In genomic region chr8:83917566-83917965, GRCm38 (mm10) we compare ENCODE assay signal across 31 mouse cellular contexts. TPM values are rescaled to one million over a fixed set of nuclear protein-coding genes. Genes with fewer than 3 reads are reported as not detected.
A peak's percentile ranks its signal among the peaks of the same experiment; 100 is the strongest.
DNase-seq lines count a peak whose midpoint lies in the region; ATAC-seq lines count a peak whose summit lies in the region.
"Had no signal": no experiment of that assay in that cellular context is flagged by ENCODE, and none has a peak within 500 bp of the region (broad histone marks: within the 10 kb centered on the region; RNA-seq: fewer than 3 reads in every experiment).

No protein-coding gene starts in this region.

- no peaks in the 10 kb centered on the region for H3K9me3 ChIP-seq in heart, embryonic 13.5 days
- no peaks in the 10 kb centered on the region for H3K9me3 ChIP-seq in megakaryocyte, embryonic 14.5 days
- no peaks in the 10 kb centered on the region for H3K9me3 ChIP-seq in forebrain, embryonic 10.5 days
- H3K9me3 ChIP-seq: embryonic facial prominence, embryonic 10.5 days; embryonic facial prominence, embryonic 15.5 days; G1E; heart, embryonic 10.5 days; intestine, embryonic 15.5 days; limb, embryonic 12.5 days; liver, embryonic 15.5 days; neural tube, embryonic 15.5 days; stomach, embryonic 15.5 days had no signal

- no peak for DNase-seq in heart, postnatal 25 days (ENCODE audit: low spot score)
- peak; percentile 81 for DNase-seq in adrenal gland, adult 2 months
- DNase-seq in adrenal gland, postnatal 25 days: peak; percentile 46
- no peak for DNase-seq in embryo, embryonic 9.5 days (ENCODE audit: extremely low spot score)
- no peak for DNase-seq in forebrain, embryonic 10.5 days (ENCODE audit: extremely low spot score, low spot score)
- DNase-seq: cerebellum, adult 11-12 months; cerebellum, postnatal 10 days; gastrocnemius, postnatal 14 days; heart, postnatal 14 days; kidney, postnatal 14 days; lung, embryonic 14.5 days; midbrain, embryonic 14.5 days; thymus, adult 2 months; thymus, postnatal 36 days had no signal

- no peaks in the 10 kb centered on the region for H3K27me3 ChIP-seq in heart, embryonic 13.5 days (replicated peaks)
- no peaks in the 10 kb centered on the region for H3K27me3 ChIP-seq in megakaryocyte, embryonic 14.5 days (replicated peaks)
- no peaks in the 10 kb centered on the region for H3K27me3 ChIP-seq in forebrain, embryonic 10.5 days (ENCODE audit: poor library complexity, severe bottlenecking)
- H3K27me3 ChIP-seq: embryonic facial prominence, embryonic 15.5 days; intestine, embryonic 15.5 days; limb, embryonic 12.5 days; liver, embryonic 15.5 days; neural tube, embryonic 15.5 days; stomach, embryonic 15.5 days had no signal

- 0 out of 2 replicates have a peak overlapping the region, but pooled peaks have one; percentile 8 for H3K9ac ChIP-seq in heart, embryonic 13.5 days
- H3K9ac ChIP-seq: embryonic facial prominence, embryonic 15.5 days; intestine, embryonic 15.5 days; limb, embryonic 12.5 days; liver, embryonic 15.5 days; lung, embryonic 14.5 days; neural tube, embryonic 15.5 days; stomach, embryonic 15.5 days had no signal

- H3K4me2 ChIP-seq in heart, embryonic 13.5 days: no peak overlapping the region
- H3K4me2 ChIP-seq: embryonic facial prominence, embryonic 15.5 days; intestine, embryonic 15.5 days; limb, embryonic 12.5 days; liver, embryonic 15.5 days; lung, embryonic 14.5 days; neural tube, embryonic 15.5 days; stomach, embryonic 15.5 days had no signal

- no peak overlapping the region for H3K4me3 ChIP-seq in heart, embryonic 13.5 days
- peak overlapping the region; percentile 0 for H3K4me3 ChIP-seq in megakaryocyte, embryonic 14.5 days (replicated peaks)
- no peak overlapping the region for H3K4me3 ChIP-seq in forebrain, embryonic 10.5 days
- H3K4me3 ChIP-seq: embryonic facial prominence, embryonic 10.5 days; embryonic facial prominence, embryonic 15.5 days; heart, embryonic 10.5 days; intestine, embryonic 15.5 days; left cerebral cortex, adult 2 months; limb, embryonic 12.5 days; liver, embryonic 15.5 days; neural tube, embryonic 15.5 days; stomach, embryonic 15.5 days had no signal

- H3K36me3 ChIP-seq in heart, embryonic 13.5 days: peaks cover 39% of the 10 kb centered on the region
- H3K36me3 ChIP-seq in megakaryocyte, embryonic 14.5 days (replicated peaks; ENCODE audit: low read length): peaks cover 14% of the 10 kb centered on the region
- peaks cover 65% of the 10 kb centered on the region for H3K36me3 ChIP-seq in forebrain, embryonic 10.5 days (replicated peaks)
- H3K36me3 ChIP-seq: liver, embryonic 15.5 days had no signal

- H3K4me1 ChIP-seq in heart, embryonic 13.5 days: peaks cover 50% of the 10 kb centered on the region
- peaks cover 52% of the 10 kb centered on the region for H3K4me1 ChIP-seq in megakaryocyte, embryonic 14.5 days
- H3K4me1 ChIP-seq in forebrain, embryonic 10.5 days: peaks cover 13% of the 10 kb centered on the region

- H3K27ac ChIP-seq in heart, embryonic 13.5 days (replicated peaks): no peak overlapping the region
- H3K27ac ChIP-seq in forebrain, embryonic 10.5 days: no peak overlapping the region
- H3K27ac ChIP-seq: embryonic facial prominence, embryonic 10.5 days; embryonic facial prominence, embryonic 15.5 days; heart, embryonic 10.5 days; hindbrain, postnatal 0 days; intestine, embryonic 15.5 days; limb, embryonic 12.5 days; liver, embryonic 15.5 days; neural tube, embryonic 15.5 days; stomach, embryonic 15.5 days had no signal

- WGBS in heart, embryonic 13.5 days: 58% methylated on average over 6 of the region's 6 CpGs
- WGBS in forebrain, embryonic 10.5 days: 79% methylated on average over 6 of the region's 6 CpGs

- intact Hi-C loops in heart, postnatal 25 days (cut with DNase I): no loop called here

- ATAC-seq in heart, embryonic 13.5 days (ENCODE audit: extremely low read depth, insufficient number of reproducible peaks, low FRiP score, low TSS enrichment): no peak
- ATAC-seq in megakaryocyte, adult 5-6 weeks (ENCODE audit: poor library complexity, severe bottlenecking): no peak
- ATAC-seq: forebrain, embryonic 14.5 days; hindbrain, postnatal 0 days; intestine, embryonic 15.5 days had no signal

RNA-seq across cellular contexts. Expression of gene Adgrl1, which starts 17.7 kb away (rescaled TPM):
- 8.5 and 8.7 TPM in 2 replicates for polyA plus RNA-seq in heart, embryonic 13.5 days (2015; fragmentation: Nextera tagmentation; extraction: Ambion mirVana)
- 10 to 100 TPM; 12.7 to 17.8 TPM for total RNA-seq in heart, postnatal 25 days (2021)
- 6.8 and 10.5 TPM in 2 replicates for polyA plus RNA-seq in megakaryocyte, embryonic 14.5 days (2012; ENCODE audit: insufficient read depth, low replicate concordance)
- 2.4 and 3.6 TPM in 2 replicates for total RNA-seq in megakaryocyte, adult 5-6 weeks (2015)
- 1.7 TPM in 2 replicates for total RNA-seq in megakaryocyte, adult 5-6 weeks (2017)
- 10 to 100 TPM; 58.4 to 97.0 TPM for total RNA-seq in adrenal gland, adult 2 months (2021)
- polyA plus RNA-seq in adrenal gland, adult 2 months (2012; rRNA removed): 101 and 112 TPM in 2 replicates
- 73.5 and 114 TPM in 2 replicates for total RNA-seq in adrenal gland, postnatal 25 days (2021)
- polyA plus RNA-seq in forebrain, embryonic 10.5 days (2016; fragmentation: Nextera tagmentation; extraction: Ambion mirVana): 11.1 and 12.5 TPM in 2 replicates

RNA-seq across cellular contexts. Expression of gene Gm10644, which starts 37.4 kb away (rescaled TPM):
- polyA plus RNA-seq in heart, embryonic 13.5 days (2015; fragmentation: Nextera tagmentation; extraction: Ambion mirVana): 0.41 and 0.55 TPM in 2 replicates
- under 1 TPM; 0.61 to 0.70 TPM for total RNA-seq in heart, postnatal 25 days (2021)
- not detected in 2 replicates for polyA plus RNA-seq in megakaryocyte, embryonic 14.5 days (2012; ENCODE audit: insufficient read depth, low replicate concordance)
- total RNA-seq in megakaryocyte, adult 5-6 weeks (2015): 0.09 and 0.31 TPM in 2 replicates
- 0.40 and 0.94 TPM in 2 replicates for total RNA-seq in megakaryocyte, adult 5-6 weeks (2017)
- total RNA-seq in adrenal gland, adult 2 months (2021): 1 to 10 TPM; 1.7 to 1.9 TPM
- polyA plus RNA-seq in adrenal gland, adult 2 months (2012; rRNA removed): 2.5 and 3.7 TPM in 2 replicates
- 2.1 and 3.2 TPM in 2 replicates for total RNA-seq in adrenal gland, postnatal 25 days (2021)
- polyA plus RNA-seq in forebrain, embryonic 10.5 days (2016; fragmentation: Nextera tagmentation; extraction: Ambion mirVana): 0.94 and 1.2 TPM in 2 replicates
- total RNA-seq: granulocyte monocyte progenitor cell, adult 5-6 weeks; megakaryocyte-erythroid progenitor cell, adult 5-6 weeks had no signal

RNA-seq across cellular contexts. Expression of gene Asf1b, which starts 37.7 kb away (rescaled TPM):
- polyA plus RNA-seq in heart, embryonic 13.5 days (2015; fragmentation: Nextera tagmentation; extraction: Ambion mirVana): 57.0 and 62.7 TPM in 2 replicates
- total RNA-seq in heart, postnatal 25 days (2021): 1 to 10 TPM; 1.1 to 1.7 TPM
- polyA plus RNA-seq in megakaryocyte, embryonic 14.5 days (2012; ENCODE audit: insufficient read depth, low replicate concordance): 38.1 and 95.4 TPM in 2 replicates
- 87.3 and 95.0 TPM in 2 replicates for total RNA-seq in megakaryocyte, adult 5-6 weeks (2015)
- total RNA-seq in megakaryocyte, adult 5-6 weeks (2017): 68.5 and 71.1 TPM in 2 replicates
- 1 to 10 TPM; 2.5 to 3.4 TPM for total RNA-seq in adrenal gland, adult 2 months (2021)
- 13.6 and 15.4 TPM in 2 replicates for polyA plus RNA-seq in adrenal gland, adult 2 months (2012; rRNA removed)
- 6.0 and 7.2 TPM in 2 replicates for total RNA-seq in adrenal gland, postnatal 25 days (2021)
- 112 and 114 TPM in 2 replicates for polyA plus RNA-seq in forebrain, embryonic 10.5 days (2016; fragmentation: Nextera tagmentation; extraction: Ambion mirVana)

RNA-seq across cellular contexts. Expression of gene Prkaca, which starts 55.2 kb away (rescaled TPM):
- 197 and 206 TPM in 2 replicates for polyA plus RNA-seq in heart, embryonic 13.5 days (2015; fragmentation: Nextera tagmentation; extraction: Ambion mirVana)
- 100 to 1,000 TPM; 353 to 360 TPM for total RNA-seq in heart, postnatal 25 days (2021)
- polyA plus RNA-seq in megakaryocyte, embryonic 14.5 days (2012; ENCODE audit: insufficient read depth, low replicate concordance): 25.3 and 30.8 TPM in 2 replicates
- total RNA-seq in megakaryocyte, adult 5-6 weeks (2015): 19.6 and 21.6 TPM in 2 replicates
- total RNA-seq in megakaryocyte, adult 5-6 weeks (2017): 17.7 and 17.9 TPM in 2 replicates
- 100 to 1,000 TPM; 269 to 327 TPM for total RNA-seq in adrenal gland, adult 2 months (2021)
- polyA plus RNA-seq in adrenal gland, adult 2 months (2012; rRNA removed): 125 and 154 TPM in 2 replicates
- 284 and 302 TPM in 2 replicates for total RNA-seq in adrenal gland, postnatal 25 days (2021)
- 148 and 158 TPM in 2 replicates for polyA plus RNA-seq in forebrain, embryonic 10.5 days (2016; fragmentation: Nextera tagmentation; extraction: Ambion mirVana)

Comparison
In these comparisons a context has a peak if more than half of its experiments do, and no peak if none do; other contexts are left out.
1. DNase-seq: peak in adrenal gland, adult 2 months (single experiment) and adrenal gland, postnatal 25 days (single experiment); none in heart, postnatal 25 days (single experiment), embryo, embryonic 9.5 days (single experiment) and forebrain, embryonic 10.5 days (single experiment).